Mouse (Mus musculus): ENCODE measurements at regions not wholly inside any gene's neighbourhood (a gene's known extent, or its start where the extent isn't known, plus 50 kb on each side); places are given as distances from the start of the nearest gene placed in this dataset.
A peak's percentile ranks its signal among the peaks of the same experiment; 100 is the strongest.

DNA sequence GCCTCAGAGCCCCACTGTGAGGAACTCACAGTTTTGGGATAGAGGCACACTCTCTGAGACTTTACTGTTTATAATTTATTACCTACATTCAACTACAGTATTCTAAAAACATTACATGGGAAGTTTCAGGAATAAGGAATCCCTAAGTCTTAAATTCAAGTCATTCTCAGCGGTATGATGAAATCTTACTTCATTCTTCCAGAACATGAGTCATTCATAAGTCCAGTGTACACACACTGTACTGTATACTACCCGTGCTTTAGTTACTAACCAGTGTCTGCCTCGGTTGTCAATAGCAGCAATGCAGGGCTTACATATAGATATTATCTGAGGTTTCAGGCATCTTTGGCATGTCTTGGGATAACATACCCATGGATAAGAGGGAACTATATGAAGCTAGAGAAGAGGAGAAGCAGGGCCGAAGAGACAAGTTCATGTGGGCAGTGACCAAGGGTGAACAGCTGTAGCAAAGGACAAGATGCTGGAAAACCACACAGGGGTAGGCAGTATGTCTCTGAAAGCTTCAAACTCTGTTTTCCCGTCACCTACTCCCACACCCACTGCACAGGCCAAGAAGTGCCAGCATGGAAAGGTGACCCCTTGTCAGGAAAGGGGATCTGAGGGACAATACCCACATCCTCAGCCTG, 55.5 kb upstream of the Zfp703 start:
- DNase-seq (ENCODE audit: low spot score) (no peak), ATAC-seq (ENCODE audit: low FRiP score, low read depth) (no peak)
- Histone ChIP-seq H3K4me2 (replicated peaks; ENCODE audit: low read depth, low read length, severe bottlenecking) (no peak overlapping the region), H3K27me3 (ENCODE audit: control insufficient read depth, insufficient read depth, low read length) (no peaks in the 10 kb centered on the region), H3K9me3 (ENCODE audit: control insufficient read depth, low read length) (no peaks in the 10 kb centered on the region), H3K27ac (replicated peaks; ENCODE audit: low read depth, low read length) (no peak overlapping the region), H3K4me3 (replicated peaks; ENCODE audit: low read length) (no peak overlapping the region), H3K9ac (ENCODE audit: low read depth, low read length, severe bottlenecking) (no peak overlapping the region), H3K4me1 (ENCODE audit: control insufficient read depth, insufficient read depth, low read length) (no peaks in the 10 kb centered on the region), H3K36me3 (ENCODE audit: control insufficient read depth, insufficient read depth, low read length) (no peaks in the 10 kb centered on the region)
- TF ChIP-seq POLR2A (IDR thresholded peaks at IDR 0.05; ENCODE audit: borderline replicate concordance, extremely low read depth, insufficient read depth, insufficient read length), result no peak
- WGBS, result 91% methylated on average over 5 of the region's 5 CpGs

DNA sequence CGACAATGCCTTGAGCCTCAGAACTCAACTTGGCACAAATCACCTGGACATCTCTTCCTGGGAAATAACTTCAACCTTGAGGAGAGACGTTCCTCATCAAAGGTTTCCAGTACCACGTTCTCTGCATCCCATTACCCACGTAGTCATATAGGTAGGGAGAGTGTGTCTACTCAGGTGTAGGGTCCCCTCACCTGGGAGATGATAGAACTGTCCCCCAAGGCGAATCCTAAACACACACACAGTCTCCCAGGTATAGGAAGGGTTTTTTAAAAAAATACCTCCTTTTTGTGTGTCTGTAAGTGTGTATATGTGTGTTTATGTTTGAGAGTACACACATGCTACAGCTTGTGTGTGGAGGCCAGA, 55.0 kb upstream of the Zfp703 start:
- 88% methylated on average over 5 of the region's 5 CpGs for WGBS
- ATAC-seq (ENCODE audit: low FRiP score, low read depth), result no peak
- H3K27me3 ChIP-seq (ENCODE audit: control insufficient read depth, insufficient read depth, low read length), result no peaks in the 10 kb centered on the region

DNA sequence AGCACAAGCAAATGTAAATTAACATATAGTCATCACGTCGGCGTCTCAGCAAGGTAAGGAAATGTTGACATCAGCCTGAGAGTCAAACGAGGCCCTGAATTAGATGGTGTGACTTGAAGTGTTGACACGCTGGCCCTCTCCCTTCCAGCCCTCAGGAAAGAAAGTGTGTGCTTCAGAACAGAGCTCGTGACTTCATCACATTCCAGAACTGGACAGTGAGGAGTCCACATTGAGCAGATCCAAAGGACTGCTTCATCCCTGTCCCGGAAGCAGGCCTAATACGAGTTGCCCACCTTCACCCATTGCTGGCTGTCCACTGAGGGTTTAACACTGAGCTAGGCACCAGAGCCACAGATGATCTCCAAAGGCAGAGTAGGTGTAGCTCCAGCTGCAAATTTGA, 54.0 kb upstream of the Zfp703 start:
- Histone ChIP-seq H3K27ac (replicated peaks; ENCODE audit: low read depth, low read length) (no peak overlapping the region), H3K9me3 (ENCODE audit: control insufficient read depth, low read length) (no peaks in the 10 kb centered on the region), H3K9ac (ENCODE audit: low read depth, low read length, severe bottlenecking) (no peak overlapping the region), H3K4me3 (replicated peaks; ENCODE audit: low read length) (no peak overlapping the region), H3K36me3 (ENCODE audit: control insufficient read depth, insufficient read depth, low read length) (no peaks in the 10 kb centered on the region), H3K27me3 (ENCODE audit: control insufficient read depth, insufficient read depth, low read length) (no peaks in the 10 kb centered on the region), H3K4me2 (replicated peaks; ENCODE audit: low read depth, low read length, severe bottlenecking) (no peak overlapping the region), H3K4me1 (ENCODE audit: control insufficient read depth, insufficient read depth, low read length) (no peaks in the 10 kb centered on the region)
- no peak for TF ChIP-seq POLR2A (IDR thresholded peaks at IDR 0.05; ENCODE audit: borderline replicate concordance, extremely low read depth, insufficient read depth, insufficient read length)
- ATAC-seq (ENCODE audit: low FRiP score, low read depth) (no peak), DNase-seq (ENCODE audit: low spot score) (peak; percentile 27)
- WGBS, result 57% methylated on average over 8 of the region's 8 CpGs

More for the DNA sequence above, 55.0 kb upstream of the Zfp703 start:
- Histone ChIP-seq H3K36me3 (ENCODE audit: control insufficient read depth, insufficient read depth, low read length) (no peaks in the 10 kb centered on the region), H3K4me2 (replicated peaks; ENCODE audit: low read depth, low read length, severe bottlenecking) (no peak overlapping the region), H3K9ac (ENCODE audit: low read depth, low read length, severe bottlenecking) (no peak overlapping the region), H3K9me3 (ENCODE audit: control insufficient read depth, low read length) (no peaks in the 10 kb centered on the region), H3K4me1 (ENCODE audit: control insufficient read depth, insufficient read depth, low read length) (no peaks in the 10 kb centered on the region), H3K4me3 (replicated peaks; ENCODE audit: low read length) (no peak overlapping the region), H3K27ac (replicated peaks; ENCODE audit: low read depth, low read length) (no peak overlapping the region)
- DNase-seq (ENCODE audit: low spot score), result no peak
- no peak for TF ChIP-seq POLR2A (IDR thresholded peaks at IDR 0.05; ENCODE audit: borderline replicate concordance, extremely low read depth, insufficient read depth, insufficient read length)
